Mouse (Mus musculus): ENCODE measurements around the gene Eme2.

GRCm38 (mm10) chr17:24857831-24858470, 36.9 kb downstream of the Eme2 start:
- TF ChIP-seq CTCF (IDR thresholded peaks at IDR 0.05; ENCODE audit: borderline replicate concordance, control insufficient read depth, extremely low read depth, insufficient read depth, low read length, poor library complexity) (no peak), POLR2A (IDR thresholded peaks at IDR 0.05; ENCODE audit: control insufficient read depth, extremely low read depth, insufficient read depth, low read length, poor library complexity) (no peak)

Data from thymus, adult 2 months (tissue).